7 mouse cellular contexts compared by ENCODE assay signal in genomic region chr13:100014906-100015895, GRCm38 (mm10). TPM values are rescaled to one million over a fixed set of nuclear protein-coding genes. Genes with fewer than 3 reads are reported as not detected.
DNase-seq lines count a peak whose midpoint lies in the region; ATAC-seq lines count a peak whose summit lies in the region.

Gene Mccc2 (minus strand): TSS chr13:100015639.

- peaks cover 3% of the 10 kb centered on the region; the same call in 1 of the 2 replicates for H3K36me3 ChIP-seq in intestine, embryonic 16.5 days (ENCODE audit: control insufficient read depth, insufficient read depth, low read length)
- no peaks in the 10 kb centered on the region for H3K36me3 ChIP-seq in midbrain, embryonic 11.5 days (ENCODE audit: control insufficient read depth, insufficient read depth, low read length)

- peak within 1 kb of the TSS; percentile 61 for H3K27ac ChIP-seq in intestine, embryonic 16.5 days (ENCODE audit: low read length)
- H3K27ac ChIP-seq in midbrain, embryonic 11.5 days (ENCODE audit: low read depth, low read length), result no peak within 1 kb of the TSS

- H3K27me3 ChIP-seq in intestine, embryonic 16.5 days (replicated peaks; ENCODE audit: control insufficient read depth, insufficient read depth, low read length), result no peaks in the 10 kb centered on the region
- no peaks in the 10 kb centered on the region for H3K27me3 ChIP-seq in midbrain, embryonic 11.5 days (ENCODE audit: control insufficient read depth, insufficient read depth, low read length)

- ATAC-seq in intestine, embryonic 16.5 days, result peak; percentile 100
- peak; percentile 100 for ATAC-seq in midbrain, embryonic 11.5 days (ENCODE audit: low FRiP score)

- peak; percentile 80 for DNase-seq in adrenal gland, adult 8-10 months
- peak; percentile 88 for DNase-seq in embryo, embryonic 9.5 days (ENCODE audit: extremely low spot score)
- peak; percentile 61 to 85 for DNase-seq in gastrocnemius, postnatal 4 days (ENCODE audit: low spot score in 2 of 2)
- DNase-seq in left cerebral cortex, postnatal 36 days (ENCODE audit: low spot score in 2 of 2), result peak; percentile 75 to 78
- DNase-seq in midbrain, embryonic 11.5 days (ENCODE audit: low spot score, missing footprints), result peak; percentile 97
- DNase-seq in skeletal muscle tissue, adult 2 months (ENCODE audit: low read depth, low spot score), result peak; percentile 95

- H3K9ac ChIP-seq in intestine, embryonic 16.5 days (ENCODE audit: low read depth, low read length), result peak within 1 kb of the TSS; percentile 84
- peak within 1 kb of the TSS; percentile 80 for H3K9ac ChIP-seq in midbrain, embryonic 11.5 days (ENCODE audit: low read length)

- peak within 1 kb of the TSS; percentile 88 for H3K4me2 ChIP-seq in intestine, embryonic 16.5 days (ENCODE audit: low read depth, low read length)
- H3K4me2 ChIP-seq in midbrain, embryonic 11.5 days, result peak within 1 kb of the TSS; percentile 74

- WGBS in intestine, embryonic 16.5 days, result 2% methylated on average over 47 of the region's 47 CpGs
- 5% methylated on average over 47 of the region's 47 CpGs for WGBS in midbrain, embryonic 11.5 days

- H3K9me3 ChIP-seq in intestine, embryonic 16.5 days (ENCODE audit: control insufficient read depth, low read length), result no peaks in the 10 kb centered on the region
- no peaks in the 10 kb centered on the region for H3K9me3 ChIP-seq in midbrain, embryonic 11.5 days (ENCODE audit: control insufficient read depth, low read length)

- H3K4me3 ChIP-seq in intestine, embryonic 16.5 days (ENCODE audit: low read length), result peak within 1 kb of the TSS; percentile 86
- peak within 1 kb of the TSS; percentile 61 for H3K4me3 ChIP-seq in midbrain, embryonic 11.5 days (ENCODE audit: low read depth, low read length)

- H3K4me1 ChIP-seq in intestine, embryonic 16.5 days (ENCODE audit: control insufficient read depth, insufficient read depth, low read length), result peaks cover 12% of the 10 kb centered on the region; the same call in 1 of the 2 replicates
- peaks cover 4% of the 10 kb centered on the region; the same call in 1 of the 2 replicates for H3K4me1 ChIP-seq in midbrain, embryonic 11.5 days (ENCODE audit: control insufficient read depth, insufficient read depth, low read length)

- intact Hi-C loops in left cerebral cortex, postnatal 36 days (cut with DNase I), result loop anchor here (10.0 kb wide), 1 partner anchor 660 kb away; no protein-coding TSS in a partner anchor

RNA-seq across cellular contexts. Expression of gene Mccc2, which starts in this region (rescaled TPM):
- 10 to 100 TPM; 61.2 to 74.3 (median 66.4) TPM for total RNA-seq in adrenal gland, adult 8-10 months (2022)
- 10 to 100 TPM; 30.2 to 30.5 TPM for total RNA-seq in gastrocnemius, postnatal 4 days (2021)
- polyA plus RNA-seq in intestine, embryonic 16.5 days (2015; fragmentation: Nextera tagmentation; extraction: Ambion mirVana), result 48.5 and 53.2 TPM in 2 replicates
- 10 to 100 TPM; 21.4 to 24.5 TPM for total RNA-seq in left cerebral cortex, postnatal 36 days (2021)
- 35.5 and 39.9 TPM in 2 replicates for polyA plus RNA-seq in midbrain, embryonic 11.5 days (2014; fragmentation: Nextera tagmentation; extraction: Ambion mirVana)
